Comparison of ENCODE assay signal across 13 mouse cellular contexts in genomic region chr8:24220222-24220621, GRCm38 (mm10).
A peak's percentile ranks its signal among the peaks of the same experiment; 100 is the strongest.
DNase-seq lines count a peak whose midpoint lies in the region; ATAC-seq and TF ChIP-seq lines count a peak whose summit lies in the region.
"Had no signal": no experiment of that assay in that cellular context is flagged by ENCODE, and none has a peak within 500 bp of the region (broad histone marks: within the 10 kb centered on the region; RNA-seq: fewer than 3 reads in every experiment).

No protein-coding gene starts in this region.

- 49% methylated on average over 8 of the region's 8 CpGs for WGBS in heart, embryonic 16.5 days
- WGBS in embryonic facial prominence, embryonic 14.5 days = 48% methylated on average over 8 of the region's 8 CpGs
- WGBS in olfactory bulb, adult 2 months = 29% methylated on average over 8 of the region's 8 CpGs
- WGBS in cerebellum, adult 2 months = 34% methylated on average over 8 of the region's 8 CpGs

- peak overlapping the region; percentile 43; the same call in 1 of the 2 replicates for H3K4me2 ChIP-seq in heart, embryonic 16.5 days (ENCODE audit: low read depth, low read length)
- H3K4me2 ChIP-seq in embryonic facial prominence, embryonic 14.5 days (ENCODE audit: low read depth, low read length) = 0 out of 2 replicates have a peak overlapping the region, but pooled peaks have one; percentile 11
- H3K4me2 ChIP-seq: kidney, embryonic 15.5 days; lung, embryonic 15.5 days had no signal

- no peaks in the 10 kb centered on the region for H3K27me3 ChIP-seq in heart, embryonic 16.5 days (ENCODE audit: control insufficient read depth, insufficient read depth, low read length)
- no peaks in the 10 kb centered on the region for H3K27me3 ChIP-seq in embryonic facial prominence, embryonic 14.5 days (replicated peaks; ENCODE audit: control insufficient read depth, insufficient read depth, low read length)
- H3K27me3 ChIP-seq in cerebellum, adult 2 months (ENCODE audit: control insufficient read depth, insufficient read depth, low read length) = no peaks in the 10 kb centered on the region
- H3K27me3 ChIP-seq: kidney, embryonic 15.5 days; lung, embryonic 15.5 days had no signal

- TF ChIP-seq CTCF in olfactory bulb, adult 2 months (IDR thresholded peaks at IDR 0.05; ENCODE audit: insufficient read depth, low read depth, low read length) = no peak
- no peak for TF ChIP-seq CTCF in cerebellum, adult 2 months (IDR thresholded peaks at IDR 0.05; ENCODE audit: borderline replicate concordance, insufficient read depth, low read depth, low read length)

- no peak overlapping the region for H3K9ac ChIP-seq in heart, embryonic 16.5 days (ENCODE audit: low read length)
- H3K9ac ChIP-seq in embryonic facial prominence, embryonic 14.5 days (ENCODE audit: low read depth, low read length) = no peak overlapping the region
- H3K9ac ChIP-seq: kidney, embryonic 15.5 days; lung, embryonic 15.5 days had no signal

- no peak for ATAC-seq in heart, embryonic 16.5 days (replicated peaks; ENCODE audit: extremely low read depth, insufficient read depth, low FRiP score)
- ATAC-seq in embryonic facial prominence, embryonic 14.5 days (ENCODE audit: low read depth) = no peak

- H3K4me1 ChIP-seq in heart, embryonic 16.5 days (ENCODE audit: control insufficient read depth, insufficient read depth, low read length) = peaks cover 13% of the 10 kb centered on the region
- H3K4me1 ChIP-seq in embryonic facial prominence, embryonic 14.5 days (ENCODE audit: control insufficient read depth, insufficient read depth, low read length) = no peaks in the 10 kb centered on the region
- H3K4me1 ChIP-seq in olfactory bulb, adult 2 months (ENCODE audit: control insufficient read depth, insufficient read depth, low read length) = peaks cover 23% of the 10 kb centered on the region
- H3K4me1 ChIP-seq in cerebellum, adult 2 months (ENCODE audit: control insufficient read depth, insufficient read depth, low read length) = no peaks in the 10 kb centered on the region
- H3K4me1 ChIP-seq: kidney, embryonic 15.5 days; limb, embryonic 10.5 days; lung, embryonic 15.5 days had no signal

- H3K4me3 ChIP-seq in heart, embryonic 16.5 days (ENCODE audit: low read length) = 0 out of 2 replicates have a peak overlapping the region, but pooled peaks have one; percentile 4
- no peak overlapping the region for H3K4me3 ChIP-seq in embryonic facial prominence, embryonic 14.5 days (ENCODE audit: low read depth, low read length)
- no peak overlapping the region for H3K4me3 ChIP-seq in olfactory bulb, adult 2 months (ENCODE audit: insufficient read depth, low read depth, low read length)
- no peak overlapping the region for H3K4me3 ChIP-seq in cerebellum, adult 2 months (replicated peaks; ENCODE audit: insufficient read depth, low read depth, low read length)
- H3K4me3 ChIP-seq: heart, embryonic 10.5 days; kidney, embryonic 15.5 days; limb, embryonic 10.5 days; lung, embryonic 15.5 days had no signal

- no peak overlapping the region for H3K27ac ChIP-seq in heart, embryonic 16.5 days (ENCODE audit: low read length)
- no peak overlapping the region for H3K27ac ChIP-seq in embryonic facial prominence, embryonic 14.5 days (replicated peaks; ENCODE audit: low read depth, low read length)
- peak overlapping the region; percentile 89 for H3K27ac ChIP-seq in olfactory bulb, adult 2 months (ENCODE audit: insufficient read depth, low read depth, low read length)
- H3K27ac ChIP-seq in cerebellum, adult 2 months (ENCODE audit: insufficient read depth, low read length) = no peak overlapping the region
- H3K27ac ChIP-seq: heart, embryonic 10.5 days; kidney, embryonic 15.5 days; limb, embryonic 10.5 days; lung, embryonic 15.5 days had no signal

- no peak for DNase-seq in heart, adult 11 months
- peak; percentile 87 for DNase-seq in brain, adult 2 months (ENCODE audit: low read depth, low spot score)
- DNase-seq in embryonic facial prominence, embryonic 14.5 days (ENCODE audit: low spot score) = no peak
- DNase-seq in cerebellum, adult 2 months = no peak
- no peak for DNase-seq in adrenal gland, postnatal 10 days
- DNase-seq: retina, postnatal 1 day; thymus, adult 18-20 months had no signal

- H3K9me3 ChIP-seq in heart, embryonic 16.5 days (replicated peaks; ENCODE audit: control insufficient read depth, low read length) = no peaks in the 10 kb centered on the region
- no peaks in the 10 kb centered on the region for H3K9me3 ChIP-seq in embryonic facial prominence, embryonic 14.5 days (ENCODE audit: control insufficient read depth, low read length)
- H3K9me3 ChIP-seq: heart, embryonic 10.5 days; kidney, embryonic 15.5 days; limb, embryonic 10.5 days; lung, embryonic 15.5 days had no signal

- TF ChIP-seq POLR2A in olfactory bulb, adult 2 months (IDR thresholded peaks at IDR 0.05; ENCODE audit: insufficient read depth, low read depth, low read length) = no peak
- TF ChIP-seq POLR2A in cerebellum, adult 2 months (IDR thresholded peaks at IDR 0.05; ENCODE audit: borderline replicate concordance, insufficient read depth, low read length) = no peak

- no peaks in the 10 kb centered on the region for H3K36me3 ChIP-seq in heart, embryonic 16.5 days (ENCODE audit: control insufficient read depth, insufficient read depth)
- H3K36me3 ChIP-seq in embryonic facial prominence, embryonic 14.5 days (ENCODE audit: control insufficient read depth, insufficient read depth, low read length) = no peaks in the 10 kb centered on the region
- H3K36me3 ChIP-seq: heart, embryonic 10.5 days; kidney, embryonic 15.5 days; limb, embryonic 10.5 days; lung, embryonic 15.5 days had no signal
